Mouse (Mus musculus) lung, postnatal 4 days (tissue): ENCODE results near the gene Urah.
A peak's percentile ranks its signal among the peaks of the same experiment; 100 is the strongest.

Source experiments
- DNase-seq, 2 experiments: peaks; one replicate each; pipeline ENCODE4 v3.0.0; 2021

The Urah gene

GRCm38 (mm10) chr7:140877364-140877763 lies 42.5 kb downstream of the Urah start:
- peak in 1 of 2 experiments; percentile 26 for DNase-seq

- no peak for DNase-seq
Observed at GRCm38 (mm10) chr7:140879355-140879754, 44.5 kb downstream of the Urah start.

GRCm38 (mm10) chr7:140880419-140880818 lies 45.6 kb downstream of the Urah start:
- DNase-seq: no peak

- no peak for DNase-seq
Observed at GRCm38 (mm10) chr7:140880865-140881515, 46.2 kb downstream of the Urah start.

GRCm38 (mm10) chr7:140881696-140882468 lies 47.1 kb downstream of the Urah start, which contains the start of the genes Psmd13 and Sirt3:
Gene Psmd13 (plus strand): TSS chr7:140881968.
Gene Sirt3 (minus strand): TSS chr7:140882309.
- peak; percentile 95 for DNase-seq

GRCm38 (mm10) chr7:140882469-140882803 lies 47.6 kb downstream of the Urah start:
- no peak for DNase-seq
